Mouse (Mus musculus): ENCODE measurements around the gene Pithd1. TPM values are rescaled to one million over a fixed set of nuclear protein-coding genes. Genes with fewer than 3 reads are reported as not detected.
A peak's percentile ranks its signal among the peaks of the same experiment; 100 is the strongest.

Gene Pithd1
- polyA plus RNA-seq, 1 experiment from 2014 or later: 60.6 TPM

DNA sequence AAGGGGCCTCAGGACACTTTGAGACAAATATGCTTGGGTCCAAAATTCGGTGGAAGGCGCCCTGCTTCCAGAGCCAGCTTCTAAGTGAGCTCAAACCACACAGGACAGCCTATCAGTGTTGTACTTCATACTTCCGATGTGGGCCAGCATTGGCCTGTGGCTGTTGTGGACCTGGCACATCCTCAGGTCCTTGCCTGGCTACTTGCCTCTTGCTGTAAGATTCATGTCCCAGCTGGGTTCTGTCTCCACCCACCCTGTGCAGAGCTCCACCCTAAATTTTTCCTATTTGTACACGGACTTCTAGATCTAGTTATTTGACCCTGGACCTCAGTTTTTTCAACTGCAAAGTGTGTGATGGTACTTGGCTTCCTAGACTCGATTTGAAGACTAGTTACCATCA, 51.6 kb downstream of the Pithd1 start:
- no peak overlapping the region for H3K4me2 ChIP-seq (ENCODE audit: low read depth)
- no peak overlapping the region for H3K9ac ChIP-seq (ENCODE audit: low read length)
- no peak for ATAC-seq (ENCODE audit: insufficient read depth, low FRiP score, low TSS enrichment)
- H3K36me3 ChIP-seq (ENCODE audit: control insufficient read depth, insufficient read depth, low read length): peaks cover 2% of the 10 kb centered on the region; the same call in 1 of the 2 replicates
- no peak overlapping the region for H3K4me3 ChIP-seq (ENCODE audit: low read depth, low read length)
- H3K27ac ChIP-seq (ENCODE audit: low read depth, low read length): no peak overlapping the region
- no peaks in the 10 kb centered on the region for H3K4me1 ChIP-seq (ENCODE audit: control insufficient read depth, insufficient read depth, low read length)
- no peaks in the 10 kb centered on the region for H3K27me3 ChIP-seq (ENCODE audit: control insufficient read depth, insufficient read depth, low read length)
- no peaks in the 10 kb centered on the region for H3K9me3 ChIP-seq (ENCODE audit: control insufficient read depth, low read length)
- WGBS: 78% methylated on average over 5 of the region's 5 CpGs
- DNase-seq (ENCODE audit: low spot score): no peak

GRCm38 (mm10) chr4:135934708-135935500, 52.2 kb downstream of the Pithd1 start:
- Histone ChIP-seq H3K4me2 (ENCODE audit: low read depth) (no peak overlapping the region), H3K36me3 (ENCODE audit: control insufficient read depth, insufficient read depth, low read length) (peaks cover 2% of the 10 kb centered on the region; the same call in 1 of the 2 replicates), H3K9me3 (ENCODE audit: control insufficient read depth, low read length) (no peaks in the 10 kb centered on the region), H3K9ac (ENCODE audit: low read length) (no peak overlapping the region), H3K27ac (ENCODE audit: low read depth, low read length) (no peak overlapping the region), H3K27me3 (ENCODE audit: control insufficient read depth, insufficient read depth, low read length) (no peaks in the 10 kb centered on the region), H3K4me1 (ENCODE audit: control insufficient read depth, insufficient read depth, low read length) (no peaks in the 10 kb centered on the region), H3K4me3 (ENCODE audit: low read depth, low read length) (no peak overlapping the region)
- ATAC-seq (ENCODE audit: insufficient read depth, low FRiP score, low TSS enrichment) (no peak), DNase-seq (ENCODE audit: low spot score) (peak; percentile 30)
- WGBS: 66% methylated on average over 12 of the region's 12 CpGs

- no peak overlapping the region for H3K27ac ChIP-seq (ENCODE audit: low read depth, low read length)
- ATAC-seq (ENCODE audit: insufficient read depth, low FRiP score, low TSS enrichment) (no peak), DNase-seq (ENCODE audit: low spot score) (no peak)
- H3K9ac ChIP-seq (ENCODE audit: low read length): no peak overlapping the region
- H3K36me3 ChIP-seq (ENCODE audit: control insufficient read depth, insufficient read depth, low read length): peaks cover 2% of the 10 kb centered on the region; the same call in 1 of the 2 replicates
- WGBS: 60% methylated on average over 5 of the region's 5 CpGs
- no peaks in the 10 kb centered on the region for H3K9me3 ChIP-seq (ENCODE audit: control insufficient read depth, low read length)
- no peaks in the 10 kb centered on the region for H3K27me3 ChIP-seq (ENCODE audit: control insufficient read depth, insufficient read depth, low read length)
- no peaks in the 10 kb centered on the region for H3K4me1 ChIP-seq (ENCODE audit: control insufficient read depth, insufficient read depth, low read length)
- H3K4me3 ChIP-seq (ENCODE audit: low read depth, low read length): no peak overlapping the region
- H3K4me2 ChIP-seq (ENCODE audit: low read depth): no peak overlapping the region
Measured at GRCm38 (mm10) chr4:135931832-135932231, 55.2 kb downstream of the Pithd1 start.

GRCm38 (mm10) chr4:135930239-135930638, 56.8 kb downstream of the Pithd1 start:
- H3K27me3 ChIP-seq (ENCODE audit: control insufficient read depth, insufficient read depth, low read length): no peaks in the 10 kb centered on the region
- no peak for DNase-seq (ENCODE audit: low spot score)
- H3K9ac ChIP-seq (ENCODE audit: low read length): no peak overlapping the region
- H3K27ac ChIP-seq (ENCODE audit: low read depth, low read length): no peak overlapping the region
- ATAC-seq (ENCODE audit: insufficient read depth, low FRiP score, low TSS enrichment): no peak
- WGBS: 92% methylated on average over 8 of the region's 8 CpGs
- H3K9me3 ChIP-seq (ENCODE audit: control insufficient read depth, low read length): no peaks in the 10 kb centered on the region
- peaks cover 2% of the 10 kb centered on the region; the same call in 1 of the 2 replicates for H3K36me3 ChIP-seq (ENCODE audit: control insufficient read depth, insufficient read depth, low read length)
- no peaks in the 10 kb centered on the region for H3K4me1 ChIP-seq (ENCODE audit: control insufficient read depth, insufficient read depth, low read length)
- no peak overlapping the region for H3K4me3 ChIP-seq (ENCODE audit: low read depth, low read length)
- no peak overlapping the region for H3K4me2 ChIP-seq (ENCODE audit: low read depth)

- H3K9ac ChIP-seq (ENCODE audit: low read length): no peak overlapping the region
- no peak overlapping the region for H3K27ac ChIP-seq (ENCODE audit: low read depth, low read length)
- 92% methylated on average over 9 of the region's 9 CpGs for WGBS
- H3K27me3 ChIP-seq (ENCODE audit: control insufficient read depth, insufficient read depth, low read length): no peaks in the 10 kb centered on the region
- H3K36me3 ChIP-seq (ENCODE audit: control insufficient read depth, insufficient read depth, low read length): peaks cover 2% of the 10 kb centered on the region; the same call in 1 of the 2 replicates
- H3K4me1 ChIP-seq (ENCODE audit: control insufficient read depth, insufficient read depth, low read length): no peaks in the 10 kb centered on the region
- no peak overlapping the region for H3K4me2 ChIP-seq (ENCODE audit: low read depth)
- DNase-seq (ENCODE audit: low spot score): no peak
- H3K4me3 ChIP-seq (ENCODE audit: low read depth, low read length): no peak overlapping the region
- H3K9me3 ChIP-seq (ENCODE audit: control insufficient read depth, low read length): no peaks in the 10 kb centered on the region
- no peak for ATAC-seq (ENCODE audit: insufficient read depth, low FRiP score, low TSS enrichment)
Measured at GRCm38 (mm10) chr4:135929828-135930227, 57.2 kb downstream of the Pithd1 start.

DNA sequence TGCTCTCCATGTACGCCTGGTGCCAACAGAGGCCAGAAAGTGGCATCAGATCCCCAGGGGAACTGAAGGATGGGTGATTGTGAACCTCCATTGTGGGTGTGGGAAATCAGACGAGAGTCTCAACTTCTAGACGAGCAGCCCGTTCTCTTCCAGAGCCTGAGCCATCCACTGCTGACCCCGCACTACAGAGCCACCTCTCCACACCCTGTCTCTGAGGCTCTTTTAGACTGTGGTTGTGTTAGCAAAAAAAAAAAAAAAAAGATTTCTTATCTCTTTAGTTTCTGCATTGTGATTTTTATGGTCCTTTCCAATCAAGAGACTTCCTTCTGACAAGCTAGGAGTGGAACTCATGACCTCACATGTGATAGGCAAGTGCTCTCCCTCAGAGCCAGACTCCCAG, 57.7 kb downstream of the Pithd1 start:
- WGBS: 87% methylated on average over 5 of the region's 5 CpGs

DNA sequence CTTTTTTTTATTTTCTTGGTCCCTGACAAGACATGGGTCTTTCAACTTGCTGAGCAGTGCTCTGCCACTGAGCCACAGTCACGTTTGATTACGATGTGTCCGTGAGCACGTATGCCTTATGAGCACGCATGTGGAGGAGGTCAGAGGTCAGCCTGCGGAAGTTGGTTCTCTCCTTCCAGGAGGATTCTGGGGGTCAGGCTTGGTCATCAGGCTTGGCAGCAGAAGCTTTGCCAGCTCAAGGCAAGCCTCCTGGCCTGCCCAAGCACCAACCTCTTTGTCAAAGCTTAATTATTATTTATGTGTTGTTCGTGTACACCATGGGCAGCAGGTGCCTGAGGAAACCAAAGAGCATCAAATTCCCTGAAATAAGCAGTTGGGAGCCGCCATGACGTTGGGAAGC, 58.7 kb downstream of the Pithd1 start:
- no peak overlapping the region for H3K9ac ChIP-seq (ENCODE audit: low read length)
- no peaks in the 10 kb centered on the region for H3K4me1 ChIP-seq (ENCODE audit: control insufficient read depth, insufficient read depth, low read length)
- DNase-seq (ENCODE audit: low spot score): no peak
- no peak overlapping the region for H3K27ac ChIP-seq (ENCODE audit: low read depth, low read length)
- no peak overlapping the region for H3K4me2 ChIP-seq (ENCODE audit: low read depth)
- H3K4me3 ChIP-seq (ENCODE audit: low read depth, low read length): no peak overlapping the region
- WGBS: 83% methylated on average over 9 of the region's 9 CpGs
- H3K27me3 ChIP-seq (ENCODE audit: control insufficient read depth, insufficient read depth, low read length): no peaks in the 10 kb centered on the region
- no peak for ATAC-seq (ENCODE audit: insufficient read depth, low FRiP score, low TSS enrichment)
- H3K9me3 ChIP-seq (ENCODE audit: control insufficient read depth, low read length): no peaks in the 10 kb centered on the region
- H3K36me3 ChIP-seq (ENCODE audit: control insufficient read depth, insufficient read depth, low read length): peaks cover 2% of the 10 kb centered on the region; the same call in 1 of the 2 replicates

More for the DNA sequence above, 57.7 kb downstream of the Pithd1 start:
- Histone ChIP-seq H3K27me3 (ENCODE audit: control insufficient read depth, insufficient read depth, low read length) (no peaks in the 10 kb centered on the region), H3K9me3 (ENCODE audit: control insufficient read depth, low read length) (no peaks in the 10 kb centered on the region), H3K27ac (ENCODE audit: low read depth, low read length) (no peak overlapping the region), H3K9ac (ENCODE audit: low read length) (no peak overlapping the region), H3K36me3 (ENCODE audit: control insufficient read depth, insufficient read depth, low read length) (peaks cover 2% of the 10 kb centered on the region; the same call in 1 of the 2 replicates), H3K4me1 (ENCODE audit: control insufficient read depth, insufficient read depth, low read length) (no peaks in the 10 kb centered on the region), H3K4me3 (ENCODE audit: low read depth, low read length) (no peak overlapping the region), H3K4me2 (ENCODE audit: low read depth) (no peak overlapping the region)
- ATAC-seq (ENCODE audit: insufficient read depth, low FRiP score, low TSS enrichment) (no peak), DNase-seq (ENCODE audit: low spot score) (no peak)

- Histone ChIP-seq H3K27ac (ENCODE audit: low read depth, low read length) (no peak overlapping the region), H3K36me3 (ENCODE audit: control insufficient read depth, insufficient read depth, low read length) (no peaks in the 10 kb centered on the region; the same call in 1 of the 2 replicates), H3K27me3 (ENCODE audit: control insufficient read depth, insufficient read depth, low read length) (no peaks in the 10 kb centered on the region), H3K9ac (ENCODE audit: low read length) (no peak overlapping the region), H3K9me3 (ENCODE audit: control insufficient read depth, low read length) (no peaks in the 10 kb centered on the region), H3K4me3 (ENCODE audit: low read depth, low read length) (no peak overlapping the region), H3K4me2 (ENCODE audit: low read depth) (no peak overlapping the region), H3K4me1 (ENCODE audit: control insufficient read depth, insufficient read depth, low read length) (peaks cover 2% of the 10 kb centered on the region; the same call in 1 of the 2 replicates)
- ATAC-seq (ENCODE audit: insufficient read depth, low FRiP score, low TSS enrichment): no peak
- DNase-seq (ENCODE audit: low spot score): no peak
- WGBS: 93% methylated on average over 3 of the region's 3 CpGs
Measured at GRCm38 (mm10) chr4:135926861-135927260, 60.2 kb downstream of the Pithd1 start.

Measured in neural tube, embryonic 11.5 days (tissue).